Mouse (Mus musculus) megakaryocyte, embryonic 14.5 days (primary cell): ENCODE measurements around the gene Xndc1.

Source experiments
- FLI1 ChIP-seq: IDR thresholded peaks from 2 replicates; pipeline ENCODE4 v1.6.1; 2012; ENCODE audit warnings: low read length, inconsistent platforms, mixed read lengths
- GATA1 ChIP-seq: IDR thresholded peaks from 3 replicates; pipeline ENCODE4 v1.6.1; 2012; ENCODE audit warnings: mixed read lengths, low read length, inconsistent platforms, borderline replicate concordance

DNA sequence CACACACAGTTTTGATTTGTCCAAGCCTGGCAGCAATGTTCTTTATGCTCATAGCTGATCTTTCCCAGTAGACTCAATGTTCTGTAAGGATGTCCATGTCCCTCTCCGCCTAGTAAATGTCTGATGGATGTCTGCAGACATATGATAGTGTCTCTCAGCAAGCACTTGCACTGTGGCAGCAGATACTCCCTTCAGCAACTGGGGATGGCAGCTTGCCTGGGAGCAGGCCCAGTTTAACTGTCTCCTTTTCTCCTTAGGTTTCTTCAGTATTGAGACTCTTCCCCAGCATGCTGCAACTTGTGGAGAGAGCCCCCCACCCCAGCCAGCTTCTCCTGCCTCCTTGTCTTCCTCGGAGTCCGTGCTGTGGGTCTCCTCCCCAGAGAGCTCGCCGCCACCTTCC, 16.5 kb downstream of the Xndc1 start:
- TF ChIP-seq GATA1, result no peak
- TF ChIP-seq FLI1, result no peak
